Mouse (Mus musculus) CH12.LX (cell line): ENCODE data around the gene Mrpl57. TPM values are rescaled to one million over a fixed set of nuclear protein-coding genes. Genes with fewer than 3 reads are reported as not detected.

Experiments used
- DNase-seq: peaks from one replicate; pipeline ENCODE4 v3.0.0-alpha.2; 2013; ENCODE audit errors: extremely low read depth
- H3K27ac ChIP-seq: 2 replicates; pipeline ENCODE4 v1.5.1; 2012; ENCODE audit warnings: low read depth, mild to moderate bottlenecking, control low read depth, moderate library complexity; ENCODE audit not compliant: insufficient read depth
- H3K27me3 ChIP-seq: replicated peaks from 2 replicates; pipeline ENCODE3; 2012; ENCODE audit warnings: inconsistent platforms
- H3K36me3 ChIP-seq, 2 experiments: replicated peaks in 1 of 2; 2 replicates each; pipeline versions ENCODE3 to v1.6.1; 2012; ENCODE audit warnings: inconsistent platforms in 1 of 2, low read length in 1 of 2, mild to moderate bottlenecking in 1 of 2, mixed read lengths in 1 of 2, moderate library complexity in 1 of 2; ENCODE audit not compliant: control insufficient read depth in 1 of 2, insufficient read depth in 1 of 2
- H3K4me1 ChIP-seq, 2 experiments: 2 replicates each; pipeline ENCODE4 v1.6.1; 2012; ENCODE audit warnings: inconsistent platforms in 1 of 2, moderate library complexity in 1 of 2; ENCODE audit not compliant: insufficient read depth in 2 of 2, control insufficient read depth in 1 of 2
- H3K4me2 ChIP-seq: 2 replicates; pipeline ENCODE4 v1.6.1; 2012; ENCODE audit warnings: low read depth, mild to moderate bottlenecking, control low read depth; ENCODE audit not compliant: poor library complexity, insufficient read depth, severe bottlenecking
- H3K4me3 ChIP-seq, 3 experiments: fragments of 150-350 bp in 1 of 3; sonication (generic) in 1 of 3; replicated peaks in 1 of 3; 2 replicates each; pipeline versions ENCODE3 to v1.5.1; 2011 to 2012; ENCODE audit warnings: low read depth in 2 of 3, low read length in 2 of 3, mild to moderate bottlenecking in 2 of 3, moderate library complexity in 2 of 3, control low read depth in 1 of 3, improper control_type of control experiment in 1 of 3, inconsistent platforms in 1 of 3, mixed read lengths in 1 of 3; ENCODE audit not compliant: poor library complexity in 1 of 3
- H3K79me2 ChIP-seq: replicated peaks from 2 replicates; pipeline ENCODE4 v1.6.1; 2012; ENCODE audit warnings: mild to moderate bottlenecking, moderate library complexity; ENCODE audit not compliant: control insufficient read depth, poor library complexity, insufficient read depth, severe bottlenecking; ENCODE audit errors: extremely low read depth
- H3K9ac ChIP-seq: 2 replicates; pipeline ENCODE4 v1.6.1; 2012; ENCODE audit warnings: low read depth, mild to moderate bottlenecking, control low read depth, moderate library complexity; ENCODE audit not compliant: insufficient read depth
- H3K9me3 ChIP-seq: replicated peaks from 2 replicates; pipeline ENCODE3; 2012; ENCODE audit warnings: low read length, inconsistent platforms, mixed read lengths
- CHD2 ChIP-seq: IDR thresholded peaks from 2 replicates; pipeline ENCODE4 v1.6.1; 2011; ENCODE audit warnings: low read length, improper control_type of control experiment
- E2F4 ChIP-seq: IDR thresholded peaks from 2 replicates; pipeline ENCODE4 v1.6.1; 2011; ENCODE audit warnings: low read depth, low read length, improper control_type of control experiment; ENCODE audit not compliant: insufficient replicate concordance
- KAT2A ChIP-seq: IDR thresholded peaks from 2 replicates; pipeline ENCODE4 v1.6.1; 2012; ENCODE audit warnings: low read length, improper control_type of control experiment, inconsistent platforms; ENCODE audit not compliant: insufficient replicate concordance
- MAFK ChIP-seq: IDR thresholded peaks from 2 replicates; pipeline ENCODE4 v1.6.1; 2011; ENCODE audit warnings: low read length, improper control_type of control experiment; ENCODE audit not compliant: insufficient replicate concordance
- MAX ChIP-seq: IDR thresholded peaks from 2 replicates; pipeline ENCODE4 v1.6.1; 2011; ENCODE audit warnings: low read length, improper control_type of control experiment
- MXI1 ChIP-seq: IDR thresholded peaks from 2 replicates; pipeline ENCODE4 v1.6.1; 2011; ENCODE audit warnings: mild to moderate bottlenecking, low read depth, low read length, improper control_type of control experiment
- NRF1 ChIP-seq: IDR thresholded peaks from 2 replicates; pipeline ENCODE4 v1.6.1; 2014; ENCODE audit warnings: low read depth, mild to moderate bottlenecking, inconsistent platforms, low read length, improper control_type of control experiment, moderate library complexity
- PAX5 ChIP-seq: IDR thresholded peaks from 2 replicates; pipeline ENCODE4 v1.6.1; 2012; ENCODE audit warnings: low read length, inconsistent platforms, mixed read lengths
- RAD21 ChIP-seq: IDR thresholded peaks from 2 replicates; pipeline ENCODE4 v1.6.1; 2011; ENCODE audit warnings: low read depth, mild to moderate bottlenecking, low read length, improper control_type of control experiment, moderate library complexity
- SMC3 ChIP-seq: IDR thresholded peaks from 2 replicates; pipeline ENCODE4 v1.6.1; 2011; ENCODE audit warnings: low read depth, low read length, improper control_type of control experiment
- USF2 ChIP-seq: conservative IDR thresholded peaks from 2 replicates; pipeline ENCODE4 v1.6.1; 2011; ENCODE audit warnings: low read depth, low read length, improper control_type of control experiment
- ZMIZ1 ChIP-seq: IDR thresholded peaks from 2 replicates; pipeline ENCODE4 v1.6.1; 2012; ENCODE audit warnings: low read depth, mild to moderate bottlenecking, inconsistent platforms, low read length, improper control_type of control experiment
- ZNF384 ChIP-seq: IDR thresholded peaks from 2 replicates; pipeline ENCODE4 v1.6.1; 2012; ENCODE audit warnings: low read depth, low read length, improper control_type of control experiment, inconsistent platforms
- dilution Hi-C: fragments of 300-500 bp; cut with MboI; formaldehyde crosslinking; loops from 2 replicates; pipeline ENCODE4 v1.14.3; 2020; ENCODE audit warnings: low sequenced_read_pairs; ENCODE audit not compliant: extremely low pct_unique_long_range_greater_than_20kb, extremely low pct_ligation_motif_present
- in situ Hi-C: fragments of 300-500 bp; cut with MboI; formaldehyde crosslinking; loops from 3 replicates; pipeline ENCODE4 v1.14.3; 2019; ENCODE audit warnings: low sequenced_read_pairs, low pct_ligation_motif_present, low pct_unique_long_range_greater_than_20kb, mixed read lengths
- polyA plus RNA-seq: library from polyadenylated mRNA; unstranded; fragments of >175 nt; gene quantifications from 2 replicates; pipeline ENCODE4 v1.2.1, GENCODE M21; 2012; ENCODE audit warnings: low read depth; ENCODE audit not compliant: insufficient read length
- total RNA-seq, 2 experiments: library from RNA; depleted of rRNA; stranded (reverse); fragments of 300-350 nt in 1 of 2; fragments of >200 nt in 1 of 2; gene quantifications; 2 replicates each; pipeline ENCODE4 v1.2.3; 2012 to 2014

The Mrpl57 gene
- total and polyA plus RNA-seq, 3 experiments = 123 to 184 (median 176) TPM

DNA sequence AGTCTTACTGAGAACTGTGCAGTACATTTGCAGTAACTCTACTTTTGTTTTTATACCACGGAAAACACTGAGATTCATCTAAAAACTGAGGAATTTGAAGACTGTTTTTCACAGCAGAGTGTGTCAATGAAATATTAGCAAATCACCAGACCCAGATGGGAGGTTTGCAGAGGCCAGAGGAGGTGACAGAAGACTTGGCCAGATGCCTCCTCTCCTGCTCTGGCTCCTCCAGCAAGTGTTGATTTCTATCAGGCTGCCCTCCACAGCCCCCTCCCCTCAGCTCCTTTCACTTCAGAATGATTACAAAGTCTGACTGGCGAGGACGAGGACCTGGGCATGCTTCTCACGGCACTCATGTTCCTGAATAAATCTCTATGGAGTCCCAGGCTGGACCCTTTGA lies 38.6 kb upstream of the Mrpl57 start:
- Histone ChIP-seq H3K9me3 (no peaks in the 10 kb centered on the region), H3K4me3 (no peak overlapping the region)
- in situ Hi-C loops = no loop called here
- TF ChIP-seq SMC3 = no peak
- no peak for TF ChIP-seq USF2
- TF ChIP-seq MAX = no peak
- TF ChIP-seq, all 38 proteins: peak for 0
- Histone ChIP-seq H3K27me3 (no peaks in the 10 kb centered on the region), H3K27ac (no peak overlapping the region), H3K9ac (no peak overlapping the region), H3K4me2 (no peak overlapping the region), H3K79me2 (no peaks in the 10 kb centered on the region), H3K4me1 (no peaks in the 10 kb centered on the region), H3K36me3 (no peaks in the 10 kb centered on the region)
- no peak for DNase-seq
- dilution Hi-C loops = no loop called here

- in situ Hi-C loops = no loop called here
- Histone ChIP-seq H3K4me1 (no peaks in the 10 kb centered on the region), H3K79me2 (no peaks in the 10 kb centered on the region), H3K9ac (no peak overlapping the region), H3K27me3 (peaks cover 2% of the 10 kb centered on the region), H3K36me3 (no peaks in the 10 kb centered on the region), H3K9me3 (no peaks in the 10 kb centered on the region), H3K4me2 (no peak overlapping the region), H3K4me3 (no peak overlapping the region), H3K27ac (no peak overlapping the region)
- TF ChIP-seq ZMIZ1 (no peak), MAFK (peak; percentile 85)
- dilution Hi-C loops = no loop called here
- no peak for DNase-seq
These were observed 36.7 kb upstream of the Mrpl57 start for GRCm38 (mm10) chr14:57789311-57789710.

GRCm38 (mm10) chr14:57789759-57790158 lies 36.3 kb upstream of the Mrpl57 start:
- Histone ChIP-seq H3K79me2 (no peaks in the 10 kb centered on the region), H3K36me3 (no peaks in the 10 kb centered on the region)
- in situ Hi-C loops = no loop called here

DNA sequence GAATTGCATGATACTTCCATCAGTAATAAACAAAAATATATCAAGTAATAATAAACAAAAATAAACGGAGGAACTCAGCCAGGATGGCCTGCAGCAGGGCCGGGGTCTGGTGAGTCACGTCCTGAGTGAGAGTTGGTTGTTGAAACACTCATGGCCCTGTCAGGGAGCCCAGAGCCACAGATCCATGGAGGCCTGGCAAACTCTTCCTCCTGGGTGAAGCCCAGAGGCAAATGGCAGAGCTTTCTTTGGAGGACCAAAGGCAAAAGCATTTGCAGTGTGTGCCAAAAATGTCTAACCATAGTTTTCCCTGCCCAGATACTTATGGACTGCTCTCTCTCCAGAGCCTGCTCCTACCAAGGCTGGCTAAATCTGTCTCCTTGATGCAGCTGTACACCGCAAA lies 34.9 kb upstream of the Mrpl57 start:
- no peaks in the 10 kb centered on the region for H3K4me1 ChIP-seq
- no peak for DNase-seq
- dilution Hi-C loops (no loop called here), in situ Hi-C loops (no loop called here)
- H3K79me2 ChIP-seq = no peaks in the 10 kb centered on the region
- H3K36me3 ChIP-seq = no peaks in the 10 kb centered on the region
- TF ChIP-seq ZNF384 (no peak), E2F4 (no peak), CHD2 (no peak), KAT2A (no peak), NRF1 (no peak), MXI1 (no peak)
- no peak overlapping the region for H3K27ac ChIP-seq
- no peak overlapping the region for H3K9ac ChIP-seq
- no peak overlapping the region for H3K4me2 ChIP-seq
- H3K27me3 ChIP-seq = peaks cover 2% of the 10 kb centered on the region
- H3K9me3 ChIP-seq = no peaks in the 10 kb centered on the region
- no peak overlapping the region for H3K4me3 ChIP-seq

More at GRCm38 (mm10) chr14:57789759-57790158, 36.3 kb upstream of the Mrpl57 start:
- Histone ChIP-seq H3K4me1 (no peaks in the 10 kb centered on the region), H3K9me3 (no peaks in the 10 kb centered on the region), H3K4me2 (no peak overlapping the region), H3K4me3 (no peak overlapping the region), H3K9ac (no peak overlapping the region), H3K27me3 (peaks cover 2% of the 10 kb centered on the region), H3K27ac (no peak overlapping the region)
- dilution Hi-C loops = no loop called here
- no peak for TF ChIP-seq RAD21
- TF ChIP-seq PAX5 = no peak
- no peak for TF ChIP-seq USF2
- no peak for DNase-seq
